Mouse (Mus musculus): ENCODE data around the gene Snx9. TPM values are rescaled to one million over a fixed set of nuclear protein-coding genes. Genes with fewer than 3 reads are reported as not detected.

The Snx9 gene
- total and polyA plus RNA-seq, 2 experiments, result 19.7 to 30.5 TPM

- no peak for DNase-seq (ENCODE audit: extremely low read depth, low read depth, low spot score)
- Histone ChIP-seq H3K9ac (ENCODE audit: low read depth, low read length) (no peak overlapping the region), H3K79me2 (ENCODE audit: control insufficient read depth, insufficient read depth, low read length) (no peaks in the 10 kb centered on the region), H3K27ac (replicated peaks; ENCODE audit: insufficient read depth, low read depth, low read length) (no peak overlapping the region), H3K27me3 (ENCODE audit: control insufficient read depth, insufficient read depth, low read length) (no peaks in the 10 kb centered on the region), H3K36me3 (ENCODE audit: control insufficient read depth, insufficient read depth, low read length) (peaks cover 34% of the 10 kb centered on the region), H3K4me3 (ENCODE audit: insufficient read depth, low read depth, low read length) (no peak overlapping the region), H3K4me1 (ENCODE audit: control insufficient read depth, insufficient read depth, low read length) (no peaks in the 10 kb centered on the region)
- 95% methylated on average over 4 of the region's 4 CpGs for WGBS
- TF ChIP-seq POLR2A (IDR thresholded peaks at IDR 0.05; ENCODE audit: extremely low read depth, insufficient read depth, low read length) (no peak), CTCF (IDR thresholded peaks at IDR 0.05; ENCODE audit: low read depth, low read length) (no peak)
These were observed 68.6 kb downstream of the Snx9 start for GRCm38 (mm10) chr17:5909681-5910080.

GRCm38 (mm10) chr17:5911591-5911990 lies 70.5 kb downstream of the Snx9 start:
- DNase-seq (ENCODE audit: extremely low read depth, low read depth, low spot score), result no peak
- H3K27ac ChIP-seq (replicated peaks; ENCODE audit: insufficient read depth, low read depth, low read length), result no peak overlapping the region

GRCm38 (mm10) chr17:5912797-5913196 lies 71.7 kb downstream of the Snx9 start:
- H3K4me3 ChIP-seq (ENCODE audit: insufficient read depth, low read depth, low read length), result no peak overlapping the region
- DNase-seq (ENCODE audit: extremely low read depth, low read depth, low spot score), result no peak
- H3K27me3 ChIP-seq (ENCODE audit: control insufficient read depth, insufficient read depth, low read length), result no peaks in the 10 kb centered on the region
- WGBS, result 55% methylated on average over 4 of the region's 4 CpGs
- no peak overlapping the region for H3K9ac ChIP-seq (ENCODE audit: low read depth, low read length)
- no peak overlapping the region for H3K27ac ChIP-seq (replicated peaks; ENCODE audit: insufficient read depth, low read depth, low read length)
- H3K36me3 ChIP-seq (ENCODE audit: control insufficient read depth, insufficient read depth, low read length), result peaks cover 24% of the 10 kb centered on the region; the same call in 1 of the 2 replicates
- H3K79me2 ChIP-seq (ENCODE audit: control insufficient read depth, insufficient read depth, low read length), result no peaks in the 10 kb centered on the region
- TF ChIP-seq CTCF (IDR thresholded peaks at IDR 0.05; ENCODE audit: low read depth, low read length) (no peak), POLR2A (IDR thresholded peaks at IDR 0.05; ENCODE audit: extremely low read depth, insufficient read depth, low read length) (no peak)
- H3K4me1 ChIP-seq (ENCODE audit: control insufficient read depth, insufficient read depth, low read length), result no peaks in the 10 kb centered on the region

More at GRCm38 (mm10) chr17:5911591-5911990, 70.5 kb downstream of the Snx9 start:
- TF ChIP-seq POLR2A (IDR thresholded peaks at IDR 0.05; ENCODE audit: extremely low read depth, insufficient read depth, low read length), result no peak
- TF ChIP-seq CTCF (IDR thresholded peaks at IDR 0.05; ENCODE audit: low read depth, low read length), result no peak
- Histone ChIP-seq H3K4me3 (ENCODE audit: insufficient read depth, low read depth, low read length) (no peak overlapping the region), H3K4me1 (ENCODE audit: control insufficient read depth, insufficient read depth, low read length) (no peaks in the 10 kb centered on the region), H3K9ac (ENCODE audit: low read depth, low read length) (no peak overlapping the region), H3K27me3 (ENCODE audit: control insufficient read depth, insufficient read depth, low read length) (no peaks in the 10 kb centered on the region), H3K36me3 (ENCODE audit: control insufficient read depth, insufficient read depth, low read length) (peaks cover 28% of the 10 kb centered on the region), H3K79me2 (ENCODE audit: control insufficient read depth, insufficient read depth, low read length) (no peaks in the 10 kb centered on the region)
- WGBS, result 49% methylated on average over 12 of the region's 12 CpGs

- Histone ChIP-seq H3K4me1 (ENCODE audit: control insufficient read depth, insufficient read depth, low read length) (no peaks in the 10 kb centered on the region), H3K9ac (ENCODE audit: low read depth, low read length) (no peak overlapping the region), H3K4me3 (ENCODE audit: insufficient read depth, low read depth, low read length) (no peak overlapping the region), H3K27ac (replicated peaks; ENCODE audit: insufficient read depth, low read depth, low read length) (no peak overlapping the region), H3K36me3 (ENCODE audit: control insufficient read depth, insufficient read depth, low read length) (peaks cover 21% of the 10 kb centered on the region; the same call in 1 of the 2 replicates), H3K27me3 (ENCODE audit: control insufficient read depth, insufficient read depth, low read length) (no peaks in the 10 kb centered on the region), H3K79me2 (ENCODE audit: control insufficient read depth, insufficient read depth, low read length) (no peaks in the 10 kb centered on the region)
- no peak for DNase-seq (ENCODE audit: extremely low read depth, low read depth, low spot score)
- 33% methylated on average over 5 of the region's 5 CpGs for WGBS
- TF ChIP-seq POLR2A (IDR thresholded peaks at IDR 0.05; ENCODE audit: extremely low read depth, insufficient read depth, low read length) (no peak), CTCF (IDR thresholded peaks at IDR 0.05; ENCODE audit: low read depth, low read length) (no peak)
These were observed 73.1 kb downstream of the Snx9 start for GRCm38 (mm10) chr17:5914217-5914616.

- Histone ChIP-seq H3K9ac (ENCODE audit: low read depth, low read length) (no peak overlapping the region), H3K4me1 (ENCODE audit: control insufficient read depth, insufficient read depth, low read length) (no peaks in the 10 kb centered on the region), H3K27ac (replicated peaks; ENCODE audit: insufficient read depth, low read depth, low read length) (no peak overlapping the region), H3K4me3 (ENCODE audit: insufficient read depth, low read depth, low read length) (no peak overlapping the region), H3K27me3 (ENCODE audit: control insufficient read depth, insufficient read depth, low read length) (no peaks in the 10 kb centered on the region), H3K79me2 (ENCODE audit: control insufficient read depth, insufficient read depth, low read length) (no peaks in the 10 kb centered on the region), H3K36me3 (ENCODE audit: control insufficient read depth, insufficient read depth, low read length) (peaks cover 29% of the 10 kb centered on the region)
- 97% methylated on average over 8 of the region's 8 CpGs for WGBS
- DNase-seq (ENCODE audit: extremely low read depth, low read depth, low spot score), result no peak
- TF ChIP-seq CTCF (IDR thresholded peaks at IDR 0.05; ENCODE audit: low read depth, low read length) (no peak), POLR2A (IDR thresholded peaks at IDR 0.05; ENCODE audit: extremely low read depth, insufficient read depth, low read length) (no peak)
These were observed 80.8 kb downstream of the Snx9 start for GRCm38 (mm10) chr17:5921954-5922353.

GRCm38 (mm10) chr17:5923281-5923680 lies 82.2 kb downstream of the Snx9 start:
- peaks cover 36% of the 10 kb centered on the region for H3K36me3 ChIP-seq (ENCODE audit: control insufficient read depth, insufficient read depth, low read length)
- no peak overlapping the region for H3K4me3 ChIP-seq (ENCODE audit: insufficient read depth, low read depth, low read length)
- H3K27ac ChIP-seq (replicated peaks; ENCODE audit: insufficient read depth, low read depth, low read length), result no peak overlapping the region
- H3K27me3 ChIP-seq (ENCODE audit: control insufficient read depth, insufficient read depth, low read length), result no peaks in the 10 kb centered on the region
- 84% methylated on average over 9 of the region's 9 CpGs for WGBS
- no peak for DNase-seq (ENCODE audit: extremely low read depth, low read depth, low spot score)
- TF ChIP-seq POLR2A (IDR thresholded peaks at IDR 0.05; ENCODE audit: extremely low read depth, insufficient read depth, low read length) (no peak), CTCF (IDR thresholded peaks at IDR 0.05; ENCODE audit: low read depth, low read length) (peak; percentile 59)
- no peaks in the 10 kb centered on the region for H3K79me2 ChIP-seq (ENCODE audit: control insufficient read depth, insufficient read depth, low read length)
- no peaks in the 10 kb centered on the region for H3K4me1 ChIP-seq (ENCODE audit: control insufficient read depth, insufficient read depth, low read length)
- H3K9ac ChIP-seq (ENCODE audit: low read depth, low read length), result no peak overlapping the region
